Mouse (Mus musculus): ENCODE measurements around the gene Slc25a33.
A peak's percentile ranks its signal among the peaks of the same experiment; 100 is the strongest.
"Not testable (repeated sequence)": the region's sequence is repeated elsewhere in the genome, so short reads cannot be mapped to it uniquely, and the experiment has no call there.

The Slc25a33 gene

GRCm38 (mm10) chr4:149793156-149794009 is 19.3 kb upstream of the Slc25a33 start:
- DNase-seq, result no peak

- DNase-seq, result peak; percentile 90
These were observed 18.2 kb upstream of the Slc25a33 start for GRCm38 (mm10) chr4:149792159-149792800.

GRCm38 (mm10) chr4:149791470-149791869 is 17.4 kb upstream of the Slc25a33 start:
- no peak for DNase-seq

GRCm38 (mm10) chr4:149790969-149791368 is 16.9 kb upstream of the Slc25a33 start:
- DNase-seq, result no peak

- no peak for DNase-seq
These were observed 16.5 kb upstream of the Slc25a33 start for GRCm38 (mm10) chr4:149790546-149790945.

GRCm38 (mm10) chr4:149789421-149790194 is 15.5 kb upstream of the Slc25a33 start:
- peak; percentile 66 for DNase-seq

GRCm38 (mm10) chr4:149784901-149785300 is 10.8 kb upstream of the Slc25a33 start:
- DNase-seq, result no peak

GRCm38 (mm10) chr4:149784371-149784770 is 10.3 kb upstream of the Slc25a33 start:
- DNase-seq, result no peak

GRCm38 (mm10) chr4:149782975-149783374 is 8.9 kb upstream of the Slc25a33 start:
- DNase-seq, result peak; percentile 65

GRCm38 (mm10) chr4:149780565-149781356 is 6.7 kb upstream of the Slc25a33 start:
- no peak for DNase-seq

GRCm38 (mm10) chr4:149779966-149780365 is 5.9 kb upstream of the Slc25a33 start:
- DNase-seq, result no peak

GRCm38 (mm10) chr4:149777126-149777525 is 3.0 kb upstream of the Slc25a33 start:
- DNase-seq, result peak; percentile 74

- no peak for DNase-seq
These were observed 1.8 kb upstream of the Slc25a33 start for GRCm38 (mm10) chr4:149775760-149776362.

GRCm38 (mm10) chr4:149775330-149775729 is 1.3 kb upstream of the Slc25a33 start:
- DNase-seq, result peak; percentile 90

- DNase-seq, result no peak
These were observed 526 bp downstream of the Slc25a33 start for GRCm38 (mm10) chr4:149773408-149774093.

GRCm38 (mm10) chr4:149772394-149772793 is 1.7 kb downstream of the Slc25a33 start:
- no peak for DNase-seq

GRCm38 (mm10) chr4:149765201-149765600 is 8.9 kb downstream of the Slc25a33 start:
- DNase-seq, result no peak

- no peak for DNase-seq
These were observed 10.7 kb downstream of the Slc25a33 start for GRCm38 (mm10) chr4:149763335-149763734.

GRCm38 (mm10) chr4:149759517-149759916 is 14.6 kb downstream of the Slc25a33 start:
- DNase-seq, result no peak

GRCm38 (mm10) chr4:149758423-149758822 is 15.7 kb downstream of the Slc25a33 start:
- peak; percentile 86 for DNase-seq

- not testable (repeated sequence) for DNase-seq
These were observed 17.5 kb downstream of the Slc25a33 start for GRCm38 (mm10) chr4:149756546-149756945.

All from kidney, adult 11 months (tissue).